Mouse (Mus musculus): ENCODE data around the gene Arid3a. TPM values are rescaled to one million over a fixed set of nuclear protein-coding genes. Genes with fewer than 3 reads are reported as not detected.
A peak's percentile ranks its signal among the peaks of the same experiment; 100 is the strongest.

The Arid3a gene
- total and polyA plus RNA-seq, 2 experiments from 2014 or later = 3.3 to 9.5 TPM

GRCm38 (mm10) chr10:79970415-79971182 is 43.8 kb downstream of the Arid3a start, which contains the start of gene Grin3b:
Gene Grin3b, plus strand, starts transcription at chr10:79970715.
- no peaks in the 10 kb centered on the region for H3K9me3 ChIP-seq (ENCODE audit: low read length)
- no peak for TF ChIP-seq CTCF (IDR thresholded peaks at IDR 0.05)
- WGBS = 9% methylated on average over 41 of the region's 47 CpGs
- ATAC-seq (ENCODE audit: low FRiP score) (no peak), DNase-seq (ENCODE audit: low spot score) (no peak)
- no peaks in the 10 kb centered on the region for H3K4me1 ChIP-seq (ENCODE audit: insufficient read depth, low read length)
- peak within 1 kb of the TSS; percentile 65 for H3K4me2 ChIP-seq (ENCODE audit: low read depth, low read length, poor library complexity, severe bottlenecking)
- peak within 1 kb of the TSS; percentile 51 for H3K9ac ChIP-seq (replicated peaks; ENCODE audit: low read length, poor library complexity, severe bottlenecking)
- peaks cover 33% of the 10 kb centered on the region for H3K36me3 ChIP-seq (ENCODE audit: insufficient read depth, low read length)
- H3K27me3 ChIP-seq (ENCODE audit: insufficient read depth, low read length) = peaks cover 16% of the 10 kb centered on the region
- H3K27ac ChIP-seq (ENCODE audit: low read depth, low read length) = no peak within 1 kb of the TSS
- H3K4me3 ChIP-seq (ENCODE audit: low read depth, low read length) = peak within 1 kb of the TSS; percentile 38

GRCm38 (mm10) chr10:79971183-79971497 is 44.3 kb downstream of the Arid3a start:
- no peak for TF ChIP-seq CTCF (IDR thresholded peaks at IDR 0.05)
- WGBS = 3% methylated on average over 20 of the region's 21 CpGs
- ATAC-seq (ENCODE audit: low FRiP score) = no peak

GRCm38 (mm10) chr10:79972831-79973230 is 46.0 kb downstream of the Arid3a start:
- no peak overlapping the region for H3K4me2 ChIP-seq (ENCODE audit: low read depth, low read length, poor library complexity, severe bottlenecking)
- DNase-seq (ENCODE audit: low spot score) (no peak), ATAC-seq (ENCODE audit: low FRiP score) (no peak)
- no peak for TF ChIP-seq CTCF (IDR thresholded peaks at IDR 0.05)
- WGBS = 60% methylated on average over 14 of the region's 14 CpGs
- H3K9me3 ChIP-seq (ENCODE audit: low read length) = no peaks in the 10 kb centered on the region
- no peaks in the 10 kb centered on the region for H3K4me1 ChIP-seq (ENCODE audit: insufficient read depth, low read length)
- no peak overlapping the region for H3K4me3 ChIP-seq (ENCODE audit: low read depth, low read length)
- peaks cover 16% of the 10 kb centered on the region for H3K27me3 ChIP-seq (ENCODE audit: insufficient read depth, low read length)
- H3K9ac ChIP-seq (replicated peaks; ENCODE audit: low read length, poor library complexity, severe bottlenecking) = no peak overlapping the region
- peaks cover 33% of the 10 kb centered on the region for H3K36me3 ChIP-seq (ENCODE audit: insufficient read depth, low read length)
- no peak overlapping the region for H3K27ac ChIP-seq (ENCODE audit: low read depth, low read length)

More at GRCm38 (mm10) chr10:79971183-79971497, 44.3 kb downstream of the Arid3a start:
- peaks cover 33% of the 10 kb centered on the region for H3K36me3 ChIP-seq (ENCODE audit: insufficient read depth, low read length)
- peak overlapping the region; percentile 38 for H3K4me3 ChIP-seq (ENCODE audit: low read depth, low read length)
- no peak for DNase-seq (ENCODE audit: low spot score)
- no peak overlapping the region for H3K27ac ChIP-seq (ENCODE audit: low read depth, low read length)
- H3K27me3 ChIP-seq (ENCODE audit: insufficient read depth, low read length) = peaks cover 16% of the 10 kb centered on the region
- H3K4me1 ChIP-seq (ENCODE audit: insufficient read depth, low read length) = no peaks in the 10 kb centered on the region
- peak overlapping the region; percentile 51 for H3K9ac ChIP-seq (replicated peaks; ENCODE audit: low read length, poor library complexity, severe bottlenecking)
- H3K4me2 ChIP-seq (ENCODE audit: low read depth, low read length, poor library complexity, severe bottlenecking) = peak overlapping the region; percentile 65
- H3K9me3 ChIP-seq (ENCODE audit: low read length) = no peaks in the 10 kb centered on the region

- no peak for ATAC-seq (ENCODE audit: low FRiP score)
Observed at GRCm38 (mm10) chr10:79974087-79974486, 47.2 kb downstream of the Arid3a start.

GRCm38 (mm10) chr10:79974668-79975067 is 47.8 kb downstream of the Arid3a start:
- peaks cover 16% of the 10 kb centered on the region for H3K27me3 ChIP-seq (ENCODE audit: insufficient read depth, low read length)
- no peak for TF ChIP-seq CTCF (IDR thresholded peaks at IDR 0.05)
- H3K4me1 ChIP-seq (ENCODE audit: insufficient read depth, low read length) = no peaks in the 10 kb centered on the region
- no peaks in the 10 kb centered on the region for H3K9me3 ChIP-seq (ENCODE audit: low read length)
- no peak overlapping the region for H3K4me2 ChIP-seq (ENCODE audit: low read depth, low read length, poor library complexity, severe bottlenecking)
- H3K27ac ChIP-seq (ENCODE audit: low read depth, low read length) = no peak overlapping the region
- H3K36me3 ChIP-seq (ENCODE audit: insufficient read depth, low read length) = peaks cover 42% of the 10 kb centered on the region
- WGBS = 84% methylated on average over 8 of the region's 8 CpGs
- no peak overlapping the region for H3K9ac ChIP-seq (replicated peaks; ENCODE audit: low read length, poor library complexity, severe bottlenecking)
- no peak for ATAC-seq (ENCODE audit: low FRiP score)
- H3K4me3 ChIP-seq (ENCODE audit: low read depth, low read length) = no peak overlapping the region
- no peak for DNase-seq (ENCODE audit: low spot score)

More at GRCm38 (mm10) chr10:79974087-79974486, 47.2 kb downstream of the Arid3a start:
- Histone ChIP-seq H3K4me2 (ENCODE audit: low read depth, low read length, poor library complexity, severe bottlenecking) (no peak overlapping the region), H3K9ac (replicated peaks; ENCODE audit: low read length, poor library complexity, severe bottlenecking) (no peak overlapping the region), H3K36me3 (ENCODE audit: insufficient read depth, low read length) (peaks cover 37% of the 10 kb centered on the region), H3K9me3 (ENCODE audit: low read length) (no peaks in the 10 kb centered on the region), H3K4me1 (ENCODE audit: insufficient read depth, low read length) (no peaks in the 10 kb centered on the region), H3K4me3 (ENCODE audit: low read depth, low read length) (no peak overlapping the region), H3K27ac (ENCODE audit: low read depth, low read length) (no peak overlapping the region), H3K27me3 (ENCODE audit: insufficient read depth, low read length) (peaks cover 16% of the 10 kb centered on the region)
- DNase-seq (ENCODE audit: low spot score) = no peak
- WGBS = 90% methylated on average over 21 of the region's 21 CpGs
- TF ChIP-seq CTCF (IDR thresholded peaks at IDR 0.05) = no peak

- WGBS = 83% methylated on average over 28 of the region's 28 CpGs
- peaks cover 42% of the 10 kb centered on the region for H3K36me3 ChIP-seq (ENCODE audit: insufficient read depth, low read length)
- no peak overlapping the region for H3K27ac ChIP-seq (ENCODE audit: low read depth, low read length)
Observed at GRCm38 (mm10) chr10:79976071-79976721, 49.4 kb downstream of the Arid3a start.

More at GRCm38 (mm10) chr10:79976071-79976721, 49.4 kb downstream of the Arid3a start:
- H3K9ac ChIP-seq (replicated peaks; ENCODE audit: low read length, poor library complexity, severe bottlenecking) = no peak overlapping the region
- H3K4me3 ChIP-seq (ENCODE audit: low read depth, low read length) = no peak overlapping the region
- no peak for TF ChIP-seq CTCF (IDR thresholded peaks at IDR 0.05)
- ATAC-seq (ENCODE audit: low FRiP score) (no peak), DNase-seq (ENCODE audit: low spot score) (no peak)
- no peak overlapping the region for H3K4me2 ChIP-seq (ENCODE audit: low read depth, low read length, poor library complexity, severe bottlenecking)
- H3K27me3 ChIP-seq (ENCODE audit: insufficient read depth, low read length) = peaks cover 9% of the 10 kb centered on the region
- no peaks in the 10 kb centered on the region for H3K4me1 ChIP-seq (ENCODE audit: insufficient read depth, low read length)
- no peaks in the 10 kb centered on the region for H3K9me3 ChIP-seq (ENCODE audit: low read length)
